In the genomic region with DNA sequence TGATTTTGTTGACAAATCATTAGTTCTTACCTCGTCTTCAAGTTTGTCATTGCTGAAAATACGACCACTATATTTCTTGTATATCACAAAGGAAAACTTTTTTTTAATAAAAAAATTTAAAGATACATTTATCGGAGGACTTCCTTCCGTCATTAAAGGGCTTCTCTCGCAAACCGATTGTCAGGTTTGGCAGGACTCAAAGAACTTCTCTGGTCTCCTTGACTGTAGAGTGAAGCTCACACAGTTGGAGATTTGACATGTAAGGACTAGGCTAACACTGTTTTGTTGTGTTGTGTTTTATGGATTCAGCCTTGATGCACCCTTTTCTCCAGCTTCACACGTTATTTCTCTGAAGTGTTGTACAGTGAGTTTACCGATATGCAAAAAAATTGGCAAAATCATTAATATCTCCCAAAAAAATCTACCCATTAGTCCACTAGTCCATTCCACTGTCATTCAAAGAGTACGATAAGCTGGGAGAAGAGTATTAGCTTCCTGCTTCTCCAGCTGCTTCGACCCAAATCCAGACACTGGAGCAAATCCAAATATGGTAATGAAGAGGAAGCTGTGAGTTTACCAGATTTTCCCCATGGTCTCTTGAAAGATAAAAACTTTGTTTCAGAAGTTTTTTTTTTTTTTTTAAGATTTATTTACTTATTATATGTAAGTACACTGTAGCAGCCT, we compare ENCODE assay signal across 8 mouse cellular contexts. TPM values are rescaled to one million over a fixed set of nuclear protein-coding genes. Genes with fewer than 3 reads are reported as not detected.
DNase-seq lines count a peak whose midpoint lies in the region; ATAC-seq and TF ChIP-seq lines count a peak whose summit lies in the region.

A gene (minus strand): TSS at position 127 of the 684 bp plus-strand sequence.

- ATAC-seq in heart, embryonic 12.5 days (ENCODE audit: insufficient number of reproducible peaks, low FRiP score), result no peak
- no peak for ATAC-seq in monocyte, adult 5-6 weeks (replicated peaks; ENCODE audit: insufficient number of reproducible peaks, low FRiP score, low TSS enrichment, poor library complexity, severe bottlenecking)

- H3K4me1 ChIP-seq in thymus, adult 2 months (replicated peaks; ENCODE audit: control insufficient read depth, insufficient read depth, low read length), result peaks cover 3% of the 10 kb centered on the region
- H3K4me1 ChIP-seq in cortical plate, adult 2 months (ENCODE audit: control insufficient read depth, insufficient read depth, low read length), result peaks cover 4% of the 10 kb centered on the region; the same call in 1 of the 2 replicates
- H3K4me1 ChIP-seq in heart, embryonic 12.5 days (replicated peaks), result peaks cover 17% of the 10 kb centered on the region

- peak within 1 kb of the TSS; percentile 71 for H3K4me2 ChIP-seq in heart, embryonic 12.5 days

- intact Hi-C loops in left cerebral cortex, postnatal 10 days (cut with DNase I), result no loop called here

- WGBS in thymus, adult 2 months, result 17% methylated on average over 10 of the region's 10 CpGs
- 37% methylated on average over 10 of the region's 10 CpGs for WGBS in heart, embryonic 12.5 days

- H3K36me3 ChIP-seq in thymus, adult 2 months (ENCODE audit: control insufficient read depth, insufficient read depth, low read length), result no peaks in the 10 kb centered on the region
- no peaks in the 10 kb centered on the region for H3K36me3 ChIP-seq in heart, embryonic 12.5 days

- peak within 1 kb of the TSS; percentile 94 for H3K9ac ChIP-seq in heart, embryonic 12.5 days

- TF ChIP-seq POLR2A in thymus, adult 2 months (IDR thresholded peaks at IDR 0.05; ENCODE audit: control insufficient read depth, extremely low read depth, insufficient read depth, low read length, poor library complexity), result no peak
- no peak for TF ChIP-seq POLR2A in cortical plate, adult 2 months (IDR thresholded peaks at IDR 0.05; ENCODE audit: extremely low read depth, insufficient read depth, low read length)

- no peak within 1 kb of the TSS for H3K27ac ChIP-seq in thymus, adult 2 months (ENCODE audit: control insufficient read depth, insufficient read depth, low read length)
- peak within 1 kb of the TSS; percentile 84 for H3K27ac ChIP-seq in cortical plate, adult 2 months (ENCODE audit: insufficient read depth, low read length)
- H3K27ac ChIP-seq in heart, embryonic 12.5 days (ENCODE audit: poor library complexity, severe bottlenecking), result peak within 1 kb of the TSS; percentile 89

- H3K27me3 ChIP-seq in thymus, adult 2 months (ENCODE audit: control insufficient read depth, insufficient read depth, low read length), result no peaks in the 10 kb centered on the region
- no peaks in the 10 kb centered on the region for H3K27me3 ChIP-seq in heart, embryonic 12.5 days (replicated peaks)

- no peak for TF ChIP-seq CTCF in thymus, adult 2 months (IDR thresholded peaks at IDR 0.05; ENCODE audit: borderline replicate concordance, control insufficient read depth, extremely low read depth, insufficient read depth, low read length, poor library complexity)
- no peak for TF ChIP-seq CTCF in cortical plate, adult 2 months (IDR thresholded peaks at IDR 0.05; ENCODE audit: extremely low read depth, insufficient read depth, low read length)

- no peak for DNase-seq in thymus, adult 2 months
- no peak for DNase-seq in thymus, postnatal 10 days (ENCODE audit: low spot score in 2 of 2)
- DNase-seq in left cerebral cortex, postnatal 10 days (ENCODE audit: extremely low spot score in 1 of 2, low spot score in 2 of 2), result no peak
- DNase-seq in right cerebral cortex, postnatal 25 days, result no peak
- no peak for DNase-seq in embryo, embryonic 9.5 days (ENCODE audit: extremely low spot score)

- H3K9me3 ChIP-seq in heart, embryonic 12.5 days (replicated peaks), result no peaks in the 10 kb centered on the region

- H3K4me3 ChIP-seq in thymus, adult 2 months (ENCODE audit: control insufficient read depth, insufficient read depth, low read length), result peak within 1 kb of the TSS; percentile 82
- peak within 1 kb of the TSS; percentile 77 for H3K4me3 ChIP-seq in cortical plate, adult 2 months (ENCODE audit: insufficient read depth, low read length)
- H3K4me3 ChIP-seq in heart, embryonic 12.5 days, result peak within 1 kb of the TSS; percentile 85

RNA-seq across cellular contexts. Expression of the gene that starts here (rescaled TPM):
- polyA plus RNA-seq in thymus, adult 2 months (2012; rRNA removed), result 10.4 and 10.7 TPM in 2 replicates
- 33.3 and 34.7 TPM in 2 replicates for polyA plus RNA-seq in cortical plate, adult 2 months (2012; rRNA removed)
- polyA plus RNA-seq in heart, embryonic 12.5 days (2016; fragmentation: Nextera tagmentation; extraction: Ambion mirVana), result 30.7 and 34.7 TPM in 2 replicates
- total RNA-seq in left cerebral cortex, postnatal 10 days (2021), result 10 to 100 TPM; 58.0 to 61.3 TPM
- total RNA-seq in monocyte, adult 5-6 weeks (2017), result 28.4 to 48.0 TPM (median 47.6 TPM) in 3 replicates
